Mouse (Mus musculus): ENCODE results near the gene Gm9376.

DNA sequence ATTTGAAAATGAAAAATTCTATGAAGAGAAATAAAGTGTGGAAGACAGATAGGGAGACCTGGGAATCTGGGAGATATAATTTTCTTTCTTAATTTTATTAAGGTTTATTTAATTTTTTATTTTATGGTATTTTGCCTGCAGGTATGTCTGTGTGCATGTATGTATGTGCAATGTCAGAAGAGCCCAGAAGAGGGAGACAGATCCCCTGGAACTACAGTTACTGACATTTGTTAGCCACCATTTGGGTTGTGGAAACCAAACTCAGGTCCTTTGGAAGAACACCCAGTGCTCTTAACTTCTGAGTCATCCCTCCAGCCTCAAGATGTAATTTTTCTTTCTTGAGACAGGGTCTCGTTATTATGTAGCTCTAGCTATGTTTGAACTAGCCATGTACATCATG is 45.9 kb upstream of the Gm9376 start:
- TF ChIP-seq TAL1 (conservative IDR thresholded peaks at IDR 0.05; ENCODE audit: low read depth, low read length) (no peak), CTCF (IDR thresholded peaks at IDR 0.05; ENCODE audit: low read depth, low read length) (peak; percentile 16; the same call in 1 of the 2 replicates), POLR2AphosphoS5 (IDR thresholded peaks at IDR 0.05; ENCODE audit: insufficient replicate concordance, low read depth, low read length) (no peak), GATA2 (IDR thresholded peaks at IDR 0.05; ENCODE audit: borderline replicate concordance, low read depth, low read length) (no peak), GATA1 (IDR thresholded peaks at IDR 0.05; ENCODE audit: borderline replicate concordance, low read length) (no peak)

Measured in G1E (cell line).